Mouse (Mus musculus): ENCODE measurements around the gene Cnksr3. TPM values are rescaled to one million over a fixed set of nuclear protein-coding genes. Genes with fewer than 3 reads are reported as not detected.

The Cnksr3 gene
- total and polyA plus RNA-seq, 3 experiments: not detected

DNA sequence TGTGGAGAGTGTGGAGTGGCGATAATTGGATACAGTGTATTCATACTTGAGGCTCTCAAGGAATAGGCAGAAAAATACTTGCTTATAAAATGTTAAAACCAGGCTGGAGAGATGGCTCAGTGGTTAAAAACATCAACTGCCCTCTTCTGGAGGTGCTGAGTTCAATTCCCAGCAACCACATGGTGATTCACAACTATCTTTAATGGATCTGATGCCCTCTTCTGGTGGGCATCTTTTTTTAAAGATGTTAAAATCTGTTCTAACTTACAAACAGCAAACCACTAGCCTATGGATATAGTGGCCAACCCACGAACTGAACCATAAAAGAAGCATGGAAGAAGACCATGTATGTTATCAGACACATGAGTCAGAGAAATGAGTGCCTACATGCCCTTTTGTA, 142.9 kb downstream of the Cnksr3 start:
- H3K79me2 ChIP-seq (ENCODE audit: control insufficient read depth, insufficient read depth, low read length, poor library complexity): no peaks in the 10 kb centered on the region
- H3K4me3 ChIP-seq (ENCODE audit: control insufficient read depth in 1 of 2, insufficient read depth in 1 of 2, low read depth in 2 of 2, low read length in 2 of 2): no peak overlapping the region
- TF ChIP-seq EP300 (IDR thresholded peaks at IDR 0.05; ENCODE audit: low read depth in 1 of 2, low read length in 2 of 2): no peak
- no peak for TF ChIP-seq POLR2A (IDR thresholded peaks at IDR 0.05; ENCODE audit: control insufficient read depth in 1 of 2, insufficient read depth in 1 of 2, low read depth in 1 of 2, low read length in 2 of 2, poor library complexity in 1 of 2)
- no peak for TF ChIP-seq ELF1 (IDR thresholded peaks at IDR 0.05; ENCODE audit: low read depth, low read length)
- TF ChIP-seq USF2 (IDR thresholded peaks at IDR 0.05; ENCODE audit: borderline replicate concordance in 1 of 2, insufficient read depth in 1 of 2, low read depth in 1 of 2, low read length in 2 of 2): no peak
- TF ChIP-seq GABPA (IDR thresholded peaks at IDR 0.05; ENCODE audit: low read depth, low read length): no peak
- no peak for TF ChIP-seq TCF12 (IDR thresholded peaks at IDR 0.05; ENCODE audit: low read depth, low read length)
- no peak for TF ChIP-seq POLR2AphosphoS2 (IDR thresholded peaks at IDR 0.05; ENCODE audit: low read length)
- no peak for TF ChIP-seq USF1 (IDR thresholded peaks at IDR 0.05; ENCODE audit: low read depth, low read length)
- no peak for TF ChIP-seq MAFK (IDR thresholded peaks at IDR 0.05; ENCODE audit: borderline replicate concordance, low read depth, low read length)
- no peak for TF ChIP-seq ZKSCAN1 (IDR thresholded peaks at IDR 0.05; ENCODE audit: low read depth, low read length)
- no peak for TF ChIP-seq ETS1 (IDR thresholded peaks at IDR 0.05; ENCODE audit: low read depth, low read length)
- no peak for TF ChIP-seq MAZ (IDR thresholded peaks at IDR 0.05; ENCODE audit: low read depth, low read length)
- TF ChIP-seq MXI1 (IDR thresholded peaks at IDR 0.05; ENCODE audit: low read depth, low read length): no peak
- no peak for TF ChIP-seq TBP (IDR thresholded peaks at IDR 0.05; ENCODE audit: low read depth, low read length)
- TF ChIP-seq GATA1 (IDR thresholded peaks at IDR 0.05; ENCODE audit: low read depth, low read length): no peak
- TF ChIP-seq E2F4 (IDR thresholded peaks at IDR 0.05; ENCODE audit: borderline replicate concordance, low read depth, low read length): no peak
- TF ChIP-seq MYC (IDR thresholded peaks at IDR 0.05; ENCODE audit: low read depth, low read length): no peak
- no peak for TF ChIP-seq CTCF (IDR thresholded peaks at IDR 0.05 in 2 of 3, conservative IDR thresholded peaks at IDR 0.05 in 1 of 3; ENCODE audit: control insufficient read depth in 1 of 3, insufficient read depth in 1 of 3, low read depth in 2 of 3, low read length in 3 of 3, poor library complexity in 1 of 3, severe bottlenecking in 1 of 3)
- no peak overlapping the region for H3K9ac ChIP-seq (ENCODE audit: control insufficient read depth, low read depth, low read length, poor library complexity, severe bottlenecking)
- H3K36me3 ChIP-seq (ENCODE audit: control insufficient read depth in 1 of 2, insufficient read depth in 2 of 2, low read length in 2 of 2): no peaks in the 10 kb centered on the region
- H3K27ac ChIP-seq (ENCODE audit: control insufficient read depth, low read depth, low read length): no peak overlapping the region
- H3K4me1 ChIP-seq (ENCODE audit: control insufficient read depth in 1 of 2, insufficient read depth in 2 of 2, low read length in 2 of 2): no peaks in the 10 kb centered on the region
- H3K27me3 ChIP-seq (ENCODE audit: control insufficient read depth in 1 of 2, insufficient read depth in 2 of 2, low read length in 2 of 2): no peaks in the 10 kb centered on the region; a peak in 1 of 4 replicates
- no peaks in the 10 kb centered on the region for H3K9me3 ChIP-seq (replicated peaks; ENCODE audit: insufficient read depth, low read length)
- DNase-seq (ENCODE audit: low read depth, low spot score): no peak

Other genes with a start within 250 kb of the Cnksr3 start
- not detected in 2 replicates for gene Ipcef1, start 159.8 kb downstream of the Cnksr3 start, total RNA-seq (2012; rRNA removed)
- not detected for gene Ipcef1, start 159.8 kb downstream of the Cnksr3 start, polyA plus RNA-seq (2012; ENCODE audit: insufficient read depth in 1 of 2, insufficient read length in 2 of 2, low read depth in 1 of 2, low replicate concordance in 2 of 2, missing spikeins in 1 of 2)

Measured in MEL (cell line).